Mouse (Mus musculus): ENCODE measurements around the gene Ncbp3. TPM values are rescaled to one million over a fixed set of nuclear protein-coding genes. Genes with fewer than 3 reads are reported as not detected.
"Not testable (repeated sequence)": the region's sequence is repeated elsewhere in the genome, so short reads cannot be mapped to it uniquely, and the experiment has no call there.

Ncbp3 gene
- polyA plus RNA-seq, 1 experiment from 2014 or later, result 14.6 TPM

DNA sequence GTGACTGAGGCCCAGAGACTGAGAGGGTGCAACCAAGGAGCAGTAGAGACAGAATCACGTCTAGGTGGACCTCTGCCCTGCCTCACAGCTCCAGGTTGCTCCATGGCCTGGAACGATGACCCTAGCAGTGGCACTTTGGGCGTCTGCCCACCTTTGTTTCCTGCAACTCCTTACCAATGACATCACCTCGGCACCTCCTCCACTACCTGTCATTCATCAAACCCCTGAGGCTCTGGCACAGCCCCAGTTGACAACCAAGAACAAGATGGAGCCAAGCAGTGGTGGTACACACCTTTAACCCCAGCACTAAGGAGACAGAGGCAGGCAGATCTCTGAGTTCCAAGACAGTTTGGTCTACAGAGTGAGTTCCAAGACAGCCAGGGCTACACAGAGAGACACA, 44.5 kb downstream of the Ncbp3 start:
- Histone ChIP-seq H3K27ac (replicated peaks) (no peak overlapping the region), H3K36me3 (no peaks in the 10 kb centered on the region), H3K4me3 (no peak overlapping the region), H3K27me3 (no peaks in the 10 kb centered on the region), H3K4me2 (replicated peaks) (no peak overlapping the region), H3K4me1 (peaks cover 6% of the 10 kb centered on the region), H3K9ac (replicated peaks) (no peak overlapping the region), H3K9me3 (no peaks in the 10 kb centered on the region)
- no peak for ATAC-seq (ENCODE audit: low FRiP score, low read depth)
- WGBS, result 78% methylated on average over 4 of the region's 4 CpGs

DNA sequence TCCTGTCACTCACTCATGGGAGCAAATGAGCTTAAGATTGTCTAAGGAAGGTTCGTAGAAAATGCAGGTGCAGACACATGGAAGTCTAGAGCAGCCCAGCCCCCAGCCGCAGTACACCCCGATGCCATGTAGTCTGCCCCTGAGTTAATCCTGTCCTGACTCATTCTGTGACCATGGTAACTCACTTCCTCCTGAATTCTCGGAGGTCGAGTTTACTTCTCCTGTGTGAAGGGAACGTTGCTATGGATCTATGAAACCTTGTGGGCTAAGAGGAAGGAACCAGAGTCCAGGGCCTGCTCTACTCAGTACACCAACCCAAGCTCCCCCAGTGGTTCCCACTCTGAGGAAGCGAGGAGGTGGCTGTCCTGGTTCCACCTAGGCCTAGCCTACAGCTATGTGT, 45.3 kb downstream of the Ncbp3 start:
- WGBS, result 80% methylated on average over 7 of the region's 7 CpGs
- ATAC-seq (ENCODE audit: low FRiP score, low read depth), result no peak
- Histone ChIP-seq H3K9ac (replicated peaks) (no peak overlapping the region), H3K9me3 (no peaks in the 10 kb centered on the region), H3K4me2 (replicated peaks) (no peak overlapping the region), H3K4me1 (peaks cover 6% of the 10 kb centered on the region), H3K27ac (replicated peaks) (no peak overlapping the region), H3K27me3 (no peaks in the 10 kb centered on the region), H3K4me3 (no peak overlapping the region), H3K36me3 (no peaks in the 10 kb centered on the region)

DNA sequence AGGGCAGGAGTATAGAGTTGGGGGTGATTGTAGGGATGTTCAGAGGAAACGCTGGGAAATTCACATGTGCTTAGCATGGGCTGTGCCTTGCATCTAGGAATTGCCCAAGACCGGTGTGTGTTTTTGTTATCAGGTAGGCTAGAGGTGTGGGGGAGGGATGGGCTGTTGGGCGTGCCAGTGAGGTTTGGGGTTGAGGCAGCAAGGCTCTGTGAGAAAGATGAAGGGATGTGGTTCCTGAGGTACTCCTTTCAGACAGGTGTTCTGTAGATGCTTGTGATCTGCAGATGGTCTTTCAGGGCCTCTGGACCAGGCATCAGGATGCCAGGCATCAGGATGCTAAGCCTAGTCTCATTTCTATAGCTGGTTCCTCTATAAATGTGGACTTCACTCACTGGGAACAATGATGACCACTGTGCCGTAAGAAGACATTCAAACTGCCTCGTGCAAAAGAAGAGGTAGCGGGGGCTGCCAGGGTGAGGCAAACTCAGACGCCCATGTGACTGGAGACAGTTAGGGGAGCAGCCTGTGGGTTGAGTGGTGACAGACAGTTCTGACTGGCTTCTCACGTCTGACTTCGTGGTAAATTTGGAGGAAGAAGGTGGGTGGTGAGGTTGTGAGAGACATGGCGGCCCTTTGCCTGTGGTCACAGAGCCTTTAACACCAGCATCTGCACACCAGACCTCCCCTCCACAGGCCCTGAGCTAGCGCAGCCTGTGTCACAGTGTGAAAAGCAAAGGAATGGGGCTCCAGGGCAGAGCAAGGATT, 46.8 kb downstream of the Ncbp3 start:
- Histone ChIP-seq H3K9ac (replicated peaks) (no peak overlapping the region), H3K36me3 (no peaks in the 10 kb centered on the region), H3K4me2 (replicated peaks) (no peak overlapping the region), H3K4me3 (no peak overlapping the region), H3K27me3 (no peaks in the 10 kb centered on the region), H3K4me1 (no peaks in the 10 kb centered on the region), H3K27ac (replicated peaks) (no peak overlapping the region), H3K9me3 (no peaks in the 10 kb centered on the region)
- 84% methylated on average over 11 of the region's 11 CpGs for WGBS
- ATAC-seq (ENCODE audit: low FRiP score, low read depth), result no peak

DNA sequence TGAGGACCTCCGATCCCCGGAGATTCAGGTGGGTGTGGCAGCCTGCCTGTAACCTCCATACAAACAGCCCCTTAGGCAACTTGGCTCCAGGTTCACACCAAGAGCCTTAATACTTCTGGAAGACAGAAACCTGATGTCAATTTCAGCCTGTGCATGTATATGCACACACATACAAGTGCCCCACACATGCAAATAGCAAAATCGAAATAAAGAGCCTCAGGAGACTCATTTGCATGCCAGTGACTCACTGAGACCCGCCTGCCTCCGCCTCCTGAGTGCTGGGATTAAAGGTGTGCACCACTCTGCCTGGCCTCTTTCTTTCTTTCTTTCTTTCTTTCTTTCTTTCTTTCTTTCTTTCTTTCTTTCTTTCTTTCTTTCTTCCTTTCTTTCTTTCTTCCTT, 51.3 kb downstream of the Ncbp3 start:
- no peak overlapping the region for H3K4me3 ChIP-seq
- H3K27me3 ChIP-seq, result no peaks in the 10 kb centered on the region
- no peak overlapping the region for H3K9ac ChIP-seq (replicated peaks)
- no peak for ATAC-seq (ENCODE audit: low FRiP score, low read depth)
- H3K4me1 ChIP-seq, result no peaks in the 10 kb centered on the region
- no peaks in the 10 kb centered on the region for H3K9me3 ChIP-seq
- no peaks in the 10 kb centered on the region for H3K36me3 ChIP-seq
- no peak overlapping the region for H3K4me2 ChIP-seq (replicated peaks)
- H3K27ac ChIP-seq (replicated peaks), result no peak overlapping the region
- WGBS, result 79% methylated on average over 5 of the region's 5 CpGs

DNA sequence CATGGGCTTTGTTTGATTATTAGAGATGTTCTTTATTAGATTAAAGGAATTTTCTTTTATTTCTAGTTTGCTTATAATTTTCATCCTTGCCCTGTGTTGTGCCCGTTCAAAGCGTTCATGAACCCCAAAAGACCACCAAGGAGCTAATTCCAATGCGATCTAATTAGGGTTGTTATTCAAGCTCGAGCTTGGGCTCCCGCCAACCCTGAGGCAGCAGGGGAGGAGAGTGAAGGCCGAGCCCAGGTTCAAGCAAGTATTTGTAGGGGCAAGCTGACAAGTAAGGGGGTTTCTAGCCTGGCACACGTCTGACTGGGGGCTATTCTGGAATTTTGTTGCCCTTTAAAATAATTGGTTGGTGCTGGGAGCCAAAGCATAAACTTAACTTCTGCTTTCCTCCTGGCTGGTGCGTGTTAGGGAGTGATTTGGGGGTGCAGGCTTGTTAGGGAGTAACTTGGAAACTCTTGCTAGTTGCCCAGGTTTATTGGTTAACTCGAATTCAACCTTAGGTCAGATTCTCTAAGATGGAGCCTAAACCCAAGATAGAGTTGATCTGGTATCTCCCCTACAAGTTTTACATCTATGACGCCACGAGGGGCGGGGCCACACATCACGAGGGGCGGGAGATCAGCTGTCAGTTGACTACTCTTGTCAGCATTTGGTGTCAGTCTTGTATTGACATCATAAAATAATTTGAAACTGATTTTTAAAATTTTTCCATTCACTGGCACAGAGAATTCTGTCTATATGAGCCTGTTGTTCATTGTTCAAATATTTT, 52.6 kb downstream of the Ncbp3 start:
- no peak for ATAC-seq (ENCODE audit: low FRiP score, low read depth)

DNA sequence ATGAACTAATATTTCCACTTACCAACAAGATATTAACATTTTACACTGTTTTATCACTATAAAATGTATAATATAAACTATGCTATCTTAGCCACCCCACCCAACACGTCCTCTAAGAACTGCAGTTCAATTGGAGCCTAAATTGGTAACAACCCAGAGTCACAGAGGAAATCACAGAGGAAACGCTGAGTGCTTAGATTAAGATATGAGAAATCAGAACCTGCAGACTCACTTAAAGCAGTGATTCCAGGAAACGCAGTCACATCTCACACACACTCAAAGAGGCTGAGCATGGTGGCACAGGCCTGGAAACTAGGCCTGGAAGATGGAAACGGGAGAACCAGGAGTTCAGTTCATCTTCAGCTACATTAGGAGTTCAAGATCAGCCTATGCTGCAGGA, 53.7 kb downstream of the Ncbp3 start:
- Histone ChIP-seq H3K27ac (replicated peaks) (no peak overlapping the region), H3K9me3 (no peaks in the 10 kb centered on the region)
- 77% methylated on average over 4 of the region's 4 CpGs for WGBS

More for the DNA sequence above, 52.6 kb downstream of the Ncbp3 start:
- Histone ChIP-seq H3K4me1 (no peaks in the 10 kb centered on the region), H3K4me2 (replicated peaks) (no peak overlapping the region), H3K9me3 (no peaks in the 10 kb centered on the region), H3K9ac (replicated peaks) (no peak overlapping the region), H3K27me3 (no peaks in the 10 kb centered on the region), H3K36me3 (no peaks in the 10 kb centered on the region), H3K4me3 (no peak overlapping the region), H3K27ac (replicated peaks) (no peak overlapping the region)
- 78% methylated on average over 14 of the region's 14 CpGs for WGBS

DNA sequence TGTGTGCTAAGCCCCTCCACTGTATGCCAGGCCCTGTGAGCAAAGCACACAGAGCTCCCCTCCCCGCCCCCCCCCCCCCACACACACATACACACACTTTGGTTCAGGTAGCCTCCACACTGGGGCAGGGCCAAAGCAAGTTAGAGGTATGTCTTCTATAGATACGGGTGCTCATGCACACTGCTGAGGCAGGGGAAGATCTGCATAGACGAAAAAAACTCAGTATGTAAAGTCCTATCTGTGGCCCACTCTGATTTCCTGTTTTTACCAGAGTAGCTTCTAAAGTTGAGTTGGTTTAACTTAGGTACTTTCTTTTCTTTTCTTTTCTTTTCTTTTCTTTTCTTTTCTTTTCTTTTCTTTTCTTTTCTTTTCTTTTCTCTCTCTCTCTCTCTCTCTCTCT, 57.7 kb downstream of the Ncbp3 start:
- no peak for ATAC-seq (ENCODE audit: low FRiP score, low read depth)

More for the DNA sequence above, 53.7 kb downstream of the Ncbp3 start:
- no peaks in the 10 kb centered on the region for H3K27me3 ChIP-seq
- no peaks in the 10 kb centered on the region for H3K36me3 ChIP-seq
- no peak overlapping the region for H3K4me2 ChIP-seq (replicated peaks)
- H3K4me3 ChIP-seq, result no peak overlapping the region
- H3K4me1 ChIP-seq, result no peaks in the 10 kb centered on the region
- no peak for ATAC-seq (ENCODE audit: low FRiP score, low read depth)
- no peak overlapping the region for H3K9ac ChIP-seq (replicated peaks)

DNA sequence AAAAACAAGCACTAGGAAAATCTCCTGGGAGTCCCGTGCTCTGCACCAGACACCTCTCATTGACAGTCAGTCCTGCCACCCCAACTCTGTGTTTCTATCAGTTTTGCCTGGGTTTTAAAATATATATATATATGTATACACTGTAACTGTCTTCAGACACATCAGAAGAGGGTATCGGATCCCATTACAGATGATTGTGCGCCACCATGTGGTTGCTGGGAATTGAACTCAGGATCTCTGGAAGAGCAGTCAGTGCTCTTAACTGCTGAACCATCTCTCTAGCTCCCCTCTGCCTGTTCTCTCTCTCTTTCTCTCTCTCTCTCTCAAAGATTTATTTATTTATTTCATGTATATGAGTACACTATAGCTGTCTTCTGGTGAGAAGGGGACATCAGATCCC, 59.8 kb downstream of the Ncbp3 start:
- H3K4me3 ChIP-seq; H3K4me2 ChIP-seq (replicated peaks); ATAC-seq (ENCODE audit: low FRiP score, low read depth); H3K36me3 ChIP-seq; H3K4me1 ChIP-seq; H3K9ac ChIP-seq (replicated peaks); H3K27ac ChIP-seq (replicated peaks); H3K9me3 ChIP-seq; H3K27me3 ChIP-seq: not testable (repeated sequence)
- 40% methylated on average over 3 of the region's 3 CpGs for WGBS

More for the DNA sequence above, 57.7 kb downstream of the Ncbp3 start:
- Histone ChIP-seq H3K27ac (replicated peaks) (no peak overlapping the region), H3K4me3 (no peak overlapping the region), H3K9ac (replicated peaks) (no peak overlapping the region), H3K4me2 (replicated peaks) (no peak overlapping the region), H3K4me1 (no peaks in the 10 kb centered on the region), H3K36me3 (no peaks in the 10 kb centered on the region), H3K27me3 (no peaks in the 10 kb centered on the region), H3K9me3 (no peaks in the 10 kb centered on the region)
- 45% methylated on average over 3 of the region's 3 CpGs for WGBS

DNA sequence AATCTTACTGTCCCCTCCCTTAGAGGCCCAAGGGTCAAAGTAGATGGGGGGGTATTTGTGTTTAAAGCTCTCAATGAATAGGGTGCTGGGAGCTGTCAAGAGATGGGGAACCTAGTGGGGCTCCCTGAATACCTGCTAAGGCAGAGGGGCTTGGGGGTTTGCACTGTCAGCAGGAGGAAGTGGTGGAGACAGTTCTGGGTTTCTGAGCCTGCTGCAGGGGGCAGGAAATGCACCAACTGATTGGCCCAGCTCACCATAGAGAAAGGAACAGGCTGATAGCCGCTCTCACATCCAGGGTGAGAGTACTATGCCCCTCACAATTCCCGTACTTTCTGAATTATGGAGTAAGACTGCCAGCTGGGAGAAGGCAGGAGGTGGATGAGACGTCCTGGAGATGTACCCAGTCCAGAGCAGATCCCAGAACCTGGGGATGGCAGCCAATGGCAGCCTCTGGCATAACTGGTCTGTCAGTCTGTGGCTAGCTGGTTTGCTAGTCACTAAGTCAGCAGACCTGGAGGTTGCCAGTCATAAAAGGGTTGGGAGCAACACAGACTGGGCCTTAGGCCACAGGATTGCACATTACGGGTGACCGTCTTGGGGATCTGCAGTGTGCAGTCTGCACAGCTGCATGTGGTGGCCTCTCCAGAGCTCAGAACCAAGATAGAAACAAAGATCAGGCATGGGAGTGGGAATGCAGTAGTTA, 60.8 kb downstream of the Ncbp3 start:
- H3K4me1 ChIP-seq, result no peaks in the 10 kb centered on the region
- no peak overlapping the region for H3K9ac ChIP-seq (replicated peaks)
- ATAC-seq (ENCODE audit: low FRiP score, low read depth), result no peak
- H3K36me3 ChIP-seq, result no peaks in the 10 kb centered on the region
- no peaks in the 10 kb centered on the region for H3K27me3 ChIP-seq
- 75% methylated on average over 5 of the region's 5 CpGs for whole genome bisulfite sequencing
- no peak overlapping the region for H3K4me3 ChIP-seq
- H3K4me2 ChIP-seq (replicated peaks), result no peak overlapping the region
- H3K27ac ChIP-seq (replicated peaks), result no peak overlapping the region
- H3K9me3 ChIP-seq, result no peaks in the 10 kb centered on the region

DNA sequence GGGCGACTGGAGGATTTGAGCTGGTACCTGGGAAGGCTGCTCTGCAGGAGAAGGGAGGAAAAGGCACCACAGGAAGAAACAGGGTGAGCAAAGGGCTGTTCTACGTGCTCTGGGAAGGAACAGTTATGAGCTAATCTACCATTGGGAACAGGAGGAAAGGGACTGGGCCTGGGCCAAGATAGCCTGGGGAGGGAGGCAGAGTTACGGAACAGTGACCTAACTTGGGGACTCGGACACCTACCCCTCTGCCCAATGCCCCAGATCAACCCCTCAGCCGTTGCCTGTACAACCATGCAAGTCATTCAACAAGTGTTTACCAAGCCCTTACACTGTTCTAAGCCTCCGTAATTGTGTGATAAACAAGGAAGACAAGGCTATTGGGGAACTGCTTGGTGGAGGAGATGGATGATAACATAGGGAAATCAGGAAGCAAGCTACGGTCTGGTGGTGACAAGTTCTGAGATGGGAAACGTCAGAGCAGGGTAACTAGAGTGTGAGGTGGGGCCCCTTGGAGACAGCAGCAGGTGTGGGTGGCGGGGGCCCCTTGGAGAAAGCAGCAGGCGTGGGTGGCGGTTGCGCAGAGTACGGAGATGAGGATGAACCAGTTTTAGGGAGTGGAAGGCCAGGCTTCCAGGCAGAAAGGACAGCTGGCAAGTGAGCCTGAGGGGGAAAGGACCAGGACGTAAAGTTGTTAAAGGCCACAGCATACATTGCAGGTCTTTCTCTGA, 61.5 kb downstream of the Ncbp3 start:
- H3K9me3 ChIP-seq, result no peaks in the 10 kb centered on the region
- no peaks in the 10 kb centered on the region for H3K27me3 ChIP-seq
- H3K4me3 ChIP-seq, result no peak overlapping the region
- no peak for ATAC-seq (ENCODE audit: low FRiP score, low read depth)
- no peak overlapping the region for H3K4me2 ChIP-seq (replicated peaks)
- WGBS, result 83% methylated on average over 14 of the region's 14 CpGs
- no peaks in the 10 kb centered on the region for H3K4me1 ChIP-seq
- no peak overlapping the region for H3K9ac ChIP-seq (replicated peaks)
- H3K36me3 ChIP-seq, result no peaks in the 10 kb centered on the region
- H3K27ac ChIP-seq (replicated peaks), result no peak overlapping the region

DNA sequence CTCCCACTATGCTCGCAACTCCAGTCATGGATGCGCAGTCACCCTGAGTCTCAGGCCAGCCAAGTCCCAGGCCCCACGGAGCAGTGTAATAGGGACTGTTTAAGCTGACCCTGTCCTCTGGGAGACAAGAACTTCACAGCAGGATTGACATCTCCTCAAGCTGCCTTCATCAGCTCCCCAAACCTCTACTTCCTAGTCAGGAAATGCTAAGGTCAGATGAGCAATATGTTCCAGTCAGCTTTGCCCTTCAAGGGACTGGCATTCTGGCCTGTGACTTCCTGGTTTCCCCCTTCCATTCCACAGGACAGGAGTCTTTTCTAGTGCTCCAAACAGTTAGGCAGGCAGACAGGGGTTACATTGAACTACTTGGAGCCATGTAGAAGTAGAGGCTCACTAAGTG, 62.4 kb downstream of the Ncbp3 start:
- 88% methylated on average over 3 of the region's 3 CpGs for WGBS
- no peaks in the 10 kb centered on the region for H3K36me3 ChIP-seq

More for the DNA sequence above, 62.4 kb downstream of the Ncbp3 start:
- Histone ChIP-seq H3K9ac (replicated peaks) (no peak overlapping the region), H3K27ac (replicated peaks) (no peak overlapping the region), H3K4me3 (no peak overlapping the region), H3K9me3 (no peaks in the 10 kb centered on the region), H3K27me3 (no peaks in the 10 kb centered on the region), H3K4me2 (replicated peaks) (no peak overlapping the region), H3K4me1 (no peaks in the 10 kb centered on the region)
- ATAC-seq (ENCODE audit: low FRiP score, low read depth), result no peak
